Mouse (Mus musculus): Measurements from ENCODE around the gene Cops6.

Cops6 gene

GRCm38 (mm10) chr5:138160842-138161665, at the start of gene Cops6:
TSS of gene Cops6 (plus strand) at chr5:138161071.
- peak; percentile 84 for DNase-seq (ENCODE audit: low spot score)

- DNase-seq (ENCODE audit: low spot score) = peak; percentile 70
Measured at GRCm38 (mm10) chr5:138116255-138117198, 44.3 kb upstream of the Cops6 start, which contains the start of gene Zscan21. TSS of gene Zscan21 (plus strand) at chr5:138116903.

- DNase-seq (ENCODE audit: low spot score) = no peak
Measured at GRCm38 (mm10) chr5:138117199-138118015, 43.5 kb upstream of the Cops6 start.

- no peak for DNase-seq (ENCODE audit: low spot score)
Measured at GRCm38 (mm10) chr5:138118041-138118440, 42.8 kb upstream of the Cops6 start.

- DNase-seq (ENCODE audit: low spot score) = no peak
Measured at GRCm38 (mm10) chr5:138132425-138133064, 28.3 kb upstream of the Cops6 start.

GRCm38 (mm10) chr5:138137257-138137656, 23.6 kb upstream of the Cops6 start:
- DNase-seq (ENCODE audit: low spot score) = no peak

- no peak for DNase-seq (ENCODE audit: low spot score)
Measured at GRCm38 (mm10) chr5:138137935-138138549, 22.8 kb upstream of the Cops6 start.

GRCm38 (mm10) chr5:138138585-138138984, 22.3 kb upstream of the Cops6 start:
- no peak for DNase-seq (ENCODE audit: low spot score)

GRCm38 (mm10) chr5:138154390-138154789, 6.5 kb upstream of the Cops6 start:
- no peak for DNase-seq (ENCODE audit: low spot score)

GRCm38 (mm10) chr5:138155443-138155976, 5.4 kb upstream of the Cops6 start, which contains the start of gene Zfp113:
TSS of gene Zfp113 (minus strand) at chr5:138155744.
- DNase-seq (ENCODE audit: low spot score) = peak; percentile 89

- DNase-seq (ENCODE audit: low spot score) = no peak
Measured at GRCm38 (mm10) chr5:138160224-138160762, 578 bp upstream of the Cops6 start.

- no peak for DNase-seq (ENCODE audit: low spot score)
Measured at GRCm38 (mm10) chr5:138163046-138163445, 2.2 kb downstream of the Cops6 start.

- no peak for DNase-seq (ENCODE audit: low spot score)
Measured at GRCm38 (mm10) chr5:138163610-138164009, 2.7 kb downstream of the Cops6 start.

GRCm38 (mm10) chr5:138165594-138165993, 4.7 kb downstream of the Cops6 start:
- DNase-seq (ENCODE audit: low spot score) = no peak

- peak; percentile 92 for DNase-seq (ENCODE audit: low spot score)
Measured at GRCm38 (mm10) chr5:138170936-138171561, 10.2 kb downstream of the Cops6 start.

GRCm38 (mm10) chr5:138171695-138172491, 11.0 kb downstream of the Cops6 start, which contains the start of the genes Ap4m1 and Mcm7:
TSS of gene Ap4m1 (plus strand) at chr5:138172002.
TSS of gene Mcm7 (minus strand) at chr5:138172422.
- DNase-seq (ENCODE audit: low spot score) = peak; percentile 95

GRCm38 (mm10) chr5:138173217-138173616, 12.3 kb downstream of the Cops6 start:
- no peak for DNase-seq (ENCODE audit: low spot score)

GRCm38 (mm10) chr5:138186950-138187638, 26.2 kb downstream of the Cops6 start, which contains the start of the genes Taf6 and Cnpy4:
TSS of gene Taf6 (minus strand) at chr5:138187451.
TSS of gene Cnpy4 (plus strand) at chr5:138187485.
- DNase-seq (ENCODE audit: low spot score) = peak; percentile 80

Measured in left cerebral cortex, adult 11 months (tissue).